Mouse (Mus musculus) small intestine, adult 2 months (tissue): ENCODE measurements around the gene Tas2r144. TPM values are rescaled to one million over a fixed set of nuclear protein-coding genes. Genes with fewer than 3 reads are reported as not detected.

Experiments used
- H3K27ac ChIP-seq: fragments of 200-500 bp; 2 replicates; pipeline ENCODE4 v1.5.1; 2012; ENCODE audit warnings: low read depth, low read length, control low read depth, inconsistent platforms; ENCODE audit not compliant: insufficient read depth
- H3K27me3 ChIP-seq: fragments of 200-500 bp; 2 replicates; pipeline ENCODE4 v1.6.1; 2012; ENCODE audit warnings: mild to moderate bottlenecking, moderate library complexity, low read length, inconsistent platforms; ENCODE audit not compliant: control insufficient read depth, insufficient read depth
- H3K36me3 ChIP-seq: fragments of 200-500 bp; 2 replicates; pipeline ENCODE4 v1.6.1; 2012; ENCODE audit warnings: mild to moderate bottlenecking, low read length, control low read depth, inconsistent platforms; ENCODE audit not compliant: control insufficient read depth, insufficient read depth
- H3K4me1 ChIP-seq: fragments of 200-500 bp; 2 replicates; pipeline ENCODE4 v1.6.1; 2012; ENCODE audit warnings: low read length, inconsistent platforms, mixed read lengths; ENCODE audit not compliant: control insufficient read depth, insufficient read depth, insufficient read length
- H3K4me3 ChIP-seq: fragments of 200-500 bp; 2 replicates; pipeline ENCODE4 v1.5.1; 2012; ENCODE audit warnings: low read depth, mild to moderate bottlenecking, control low read depth, inconsistent platforms, low read length, moderate library complexity
- CTCF ChIP-seq: fragments of 200-500 bp; IDR thresholded peaks from 2 replicates; pipeline ENCODE4 v1.5.1; 2012; ENCODE audit warnings: low read depth, mild to moderate bottlenecking, control low read depth, inconsistent platforms, low read length, moderate library complexity, mixed read lengths; ENCODE audit not compliant: insufficient replicate concordance, insufficient read length; ENCODE audit errors: extremely low read depth
- POLR2A ChIP-seq: fragments of 200-500 bp; IDR thresholded peaks from 2 replicates; pipeline ENCODE4 v1.6.1; 2012; ENCODE audit warnings: low read depth, mild to moderate bottlenecking, control low read depth, inconsistent platforms, low read length, moderate library complexity
- WGBS: fragments of 180-500 bp; shearing (Covaris S2); methylation state at CpG from one replicate; pipeline ENCODE4 v1.1.7; 2018; 5-methylcytosine and 5-hydroxymethylcytosine counted together
- polyA plus RNA-seq: library from polyadenylated mRNA; depleted of rRNA; stranded (reverse); fragments of >200 nt; gene quantifications from 2 replicates; pipeline ENCODE4 v1.2.3, GENCODE M21; 2012; rRNA removed

Gene Tas2r144
- polyA plus RNA-seq, 1 experiment: not detected

DNA sequence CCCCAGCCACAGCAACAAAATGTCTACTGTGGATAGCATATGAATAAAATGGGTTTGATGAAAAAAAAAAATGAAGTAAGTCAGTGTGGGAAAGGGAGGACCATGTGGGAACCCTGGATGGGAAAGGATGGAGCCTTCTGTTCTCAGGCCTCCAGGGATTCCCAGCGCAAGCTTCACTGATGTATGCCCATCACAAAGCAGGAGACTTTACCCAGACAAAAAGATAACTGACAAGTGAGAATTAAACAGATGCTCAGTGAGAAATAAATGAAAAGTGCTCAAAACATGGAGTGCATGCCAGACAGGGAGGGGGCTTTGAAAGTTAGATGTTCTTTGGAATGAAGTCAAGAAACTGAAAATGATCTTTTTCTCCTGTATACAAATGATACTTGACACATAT, 32.9 kb downstream of the Tas2r144 start:
- Histone ChIP-seq H3K36me3 (no peaks in the 10 kb centered on the region), H3K4me3 (no peak overlapping the region), H3K27ac (no peak overlapping the region), H3K4me1 (peaks cover 7% of the 10 kb centered on the region), H3K27me3 (no peaks in the 10 kb centered on the region)
- no peak for TF ChIP-seq POLR2A
- no peak for TF ChIP-seq CTCF
- WGBS: 95% methylated on average over 1 of the region's 1 CpGs

DNA sequence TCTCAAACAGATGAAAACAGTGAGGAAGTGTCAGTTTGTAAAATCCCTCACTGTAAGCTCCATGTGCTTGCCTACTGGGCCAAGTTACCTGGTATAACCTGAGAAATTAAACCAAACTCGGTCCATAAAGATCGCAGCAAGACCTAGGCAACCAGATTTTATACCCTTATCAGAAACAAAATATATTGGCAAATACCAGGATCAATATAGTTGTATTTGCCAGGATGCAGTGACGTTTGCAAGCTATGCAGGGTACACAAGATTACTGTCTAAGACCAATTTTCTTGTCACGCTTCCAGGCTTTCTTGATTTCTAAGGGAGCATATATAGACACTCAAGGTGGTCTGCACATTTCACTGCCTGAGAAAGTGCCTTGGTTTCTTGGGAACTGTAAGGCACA, 36.7 kb downstream of the Tas2r144 start:
- WGBS: 85% methylated on average over 4 of the region's 4 CpGs
- no peak overlapping the region for H3K4me3 ChIP-seq
- H3K4me1 ChIP-seq: no peaks in the 10 kb centered on the region
- no peaks in the 10 kb centered on the region for H3K27me3 ChIP-seq
- no peaks in the 10 kb centered on the region for H3K36me3 ChIP-seq
- H3K27ac ChIP-seq: no peak overlapping the region
- TF ChIP-seq CTCF: no peak
- no peak for TF ChIP-seq POLR2A

DNA sequence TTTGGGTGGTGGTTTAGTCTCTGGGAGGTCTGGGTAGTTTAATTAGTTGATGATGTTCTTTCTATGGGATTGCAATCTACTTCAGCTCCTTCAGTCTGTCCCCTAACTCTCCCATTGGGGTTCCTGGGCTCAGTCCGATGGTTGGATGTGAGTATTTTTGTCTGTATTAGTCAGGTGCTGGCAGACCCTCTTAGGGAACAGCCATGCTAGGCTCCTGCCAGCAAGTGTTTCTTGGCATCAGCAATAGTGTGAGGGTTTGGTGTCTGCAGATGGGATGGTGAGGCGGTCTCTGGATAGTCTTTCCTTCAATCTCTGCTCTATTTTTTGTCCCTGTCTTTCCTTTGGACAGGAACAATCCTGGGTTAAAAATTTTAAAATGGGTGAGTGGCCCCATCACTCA, 38.0 kb downstream of the Tas2r144 start:
- H3K27ac ChIP-seq: no peak overlapping the region
- 84% methylated on average over 2 of the region's 2 CpGs for WGBS
- H3K27me3 ChIP-seq: no peaks in the 10 kb centered on the region
- H3K36me3 ChIP-seq: no peaks in the 10 kb centered on the region
- no peak overlapping the region for H3K4me3 ChIP-seq
- H3K4me1 ChIP-seq: no peaks in the 10 kb centered on the region
- TF ChIP-seq POLR2A: no peak
- no peak for TF ChIP-seq CTCF

DNA sequence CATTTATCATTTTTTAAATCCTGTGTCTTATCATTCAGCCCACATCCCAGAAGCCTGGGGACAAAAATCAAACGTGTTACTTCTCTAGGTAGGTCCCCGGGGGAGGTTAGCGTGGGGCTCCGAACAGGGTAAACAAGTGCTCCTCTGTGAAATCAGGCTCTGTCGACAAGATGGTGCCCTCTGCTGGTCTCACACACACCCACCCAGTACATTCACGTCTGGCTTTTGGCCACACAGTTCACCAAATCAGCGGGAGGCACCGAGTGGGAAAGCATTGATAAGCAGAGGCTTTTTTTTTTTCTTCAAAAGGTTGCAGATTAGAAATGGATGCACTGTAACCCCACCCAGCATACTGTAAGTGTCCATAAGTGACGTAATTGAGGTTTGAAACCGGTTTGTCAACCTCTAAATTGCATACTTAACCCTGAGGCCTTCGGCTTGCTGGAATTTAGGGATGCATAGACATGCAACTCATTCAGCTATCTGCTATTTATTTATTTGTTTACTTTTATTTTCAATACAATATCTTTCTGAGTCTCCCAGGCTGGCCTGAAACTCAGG, 42.3 kb downstream of the Tas2r144 start:
- TF ChIP-seq CTCF: peak; percentile 80; the same call in 1 of the 2 replicates
- no peak for TF ChIP-seq POLR2A
- no peaks in the 10 kb centered on the region for H3K27me3 ChIP-seq
- 7% methylated on average over 11 of the region's 11 CpGs for WGBS
- peaks cover 3% of the 10 kb centered on the region for H3K4me1 ChIP-seq
- H3K4me3 ChIP-seq: no peak overlapping the region
- H3K36me3 ChIP-seq: no peaks in the 10 kb centered on the region
- no peak overlapping the region for H3K27ac ChIP-seq

DNA sequence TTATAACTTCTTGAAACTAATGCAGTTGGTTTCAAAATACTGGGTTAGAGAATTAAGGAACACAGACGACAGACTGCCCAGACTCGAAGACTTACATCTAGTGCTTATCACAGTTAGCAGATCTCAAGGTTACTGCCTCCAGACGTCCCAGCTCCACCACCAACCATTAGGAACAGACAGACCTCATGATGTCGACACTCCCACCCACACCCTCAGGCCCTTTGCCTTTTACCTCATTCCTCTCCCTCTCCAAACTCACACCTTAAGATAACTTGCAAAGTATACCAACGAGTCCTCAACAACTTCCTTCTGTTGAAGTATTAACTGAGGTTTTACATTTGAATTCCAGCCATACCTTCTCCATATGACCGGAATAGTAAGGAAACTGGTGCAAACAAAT, 45.3 kb downstream of the Tas2r144 start:
- Histone ChIP-seq H3K36me3 (no peaks in the 10 kb centered on the region), H3K4me3 (no peak overlapping the region), H3K4me1 (peaks cover 12% of the 10 kb centered on the region), H3K27ac (peak overlapping the region; percentile 94), H3K27me3 (no peaks in the 10 kb centered on the region)
- 16% methylated on average over 6 of the region's 6 CpGs for WGBS
- no peak for TF ChIP-seq POLR2A
- TF ChIP-seq CTCF: no peak

DNA sequence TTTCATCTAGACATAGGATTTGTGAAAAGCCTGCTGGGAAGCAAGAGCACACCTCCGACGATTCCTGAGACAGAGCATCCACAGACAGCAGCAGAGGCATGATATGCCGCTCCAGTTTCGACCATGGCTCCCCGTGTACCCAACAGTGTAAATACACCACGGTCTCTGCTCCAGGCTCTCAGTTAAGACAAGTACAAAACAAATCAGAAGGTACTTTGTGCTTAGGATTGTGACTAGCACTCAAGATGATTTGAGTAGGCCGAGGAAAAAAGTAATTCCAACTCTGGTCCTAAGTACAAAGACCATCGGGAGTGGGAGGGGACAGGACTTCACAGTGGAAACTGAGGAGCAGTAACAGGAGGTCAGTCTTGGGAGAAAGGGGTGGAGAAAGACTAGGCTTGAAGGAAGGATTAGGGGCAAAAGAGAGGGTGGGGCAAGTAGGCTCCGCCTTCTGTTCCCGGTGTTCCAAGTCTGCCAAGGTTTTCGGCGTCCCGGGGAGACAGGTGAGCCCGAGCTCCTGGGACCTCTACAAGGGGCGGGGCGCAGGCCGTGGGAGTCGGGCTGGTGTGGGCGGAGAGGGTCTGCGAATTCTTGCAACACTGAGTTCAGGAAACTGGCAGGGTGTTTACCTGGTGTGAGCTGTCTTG, 46.5 kb downstream of the Tas2r144 start, which contains the start of gene Tmem139:
Gene Tmem139 (plus strand): TSS at position 447 of the 647 bp plus-strand sequence.
- peaks cover 14% of the 10 kb centered on the region for H3K4me1 ChIP-seq
- TF ChIP-seq CTCF (no peak), POLR2A (0 out of 2 replicates have a peak, but pooled peaks have one; percentile 32)
- H3K36me3 ChIP-seq: no peaks in the 10 kb centered on the region
- H3K4me3 ChIP-seq: peak within 1 kb of the TSS; percentile 68
- peak within 1 kb of the TSS; percentile 94 for H3K27ac ChIP-seq
- no peaks in the 10 kb centered on the region for H3K27me3 ChIP-seq
- 14% methylated on average over 20 of the region's 20 CpGs for WGBS

DNA sequence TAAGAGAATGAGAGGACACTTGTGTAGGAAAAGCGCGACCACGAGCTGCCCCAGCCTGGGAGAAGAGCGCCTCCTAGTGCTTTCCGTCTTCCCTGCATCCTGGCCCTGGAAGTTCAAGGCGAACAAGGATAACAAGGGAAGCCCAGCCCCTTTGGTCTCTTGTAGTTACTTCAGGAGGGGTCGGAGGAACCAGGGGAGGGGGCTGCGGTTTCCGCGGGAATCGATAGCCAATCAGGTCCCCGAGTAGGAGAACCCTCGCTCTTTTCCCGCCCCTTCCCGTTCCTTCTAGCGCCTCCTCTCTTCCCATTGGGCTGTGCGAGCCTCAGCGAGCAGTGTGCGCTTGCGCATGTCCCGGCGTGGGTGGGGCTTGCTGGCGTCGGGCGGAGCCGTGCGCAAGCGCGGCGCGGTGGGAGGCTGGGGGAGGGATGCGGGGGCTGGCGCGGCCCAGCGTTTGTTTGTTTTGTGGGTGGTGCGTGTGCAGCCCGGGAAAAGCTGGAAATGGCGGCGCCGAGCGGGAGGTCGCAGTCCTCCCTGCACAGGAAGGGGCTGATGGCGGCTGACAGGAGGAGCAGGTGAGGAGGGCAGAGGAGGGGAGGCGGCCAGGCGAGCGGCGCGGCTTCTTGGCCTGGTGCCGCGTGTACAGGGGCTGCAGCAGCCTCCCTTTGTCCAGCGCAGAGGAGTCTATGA, 49.6 kb downstream of the Tas2r144 start, which contains the start of gene Casp2:
Gene Casp2 (plus strand): TSS at position 360 of the 687 bp plus-strand sequence.
- H3K4me3 ChIP-seq: peak within 1 kb of the TSS; percentile 97
- H3K27me3 ChIP-seq: no peaks in the 10 kb centered on the region
- peaks cover 14% of the 10 kb centered on the region for H3K4me1 ChIP-seq
- TF ChIP-seq CTCF (peak; percentile 98), POLR2A (no peak; the same call in 1 of the 2 replicates)
- H3K27ac ChIP-seq: peak within 1 kb of the TSS; percentile 91
- under 1% methylated on average over 50 of the region's 51 CpGs for WGBS
- peaks cover 22% of the 10 kb centered on the region for H3K36me3 ChIP-seq

Other genes with a start within 250 kb of the Tas2r144 start
- not detected in 2 replicates for gene Sval3, start 247.2 kb upstream of the Tas2r144 start, polyA plus RNA-seq
- gene Sva, start 176.9 kb upstream of the Tas2r144 start, polyA plus RNA-seq: not detected in 2 replicates
- not detected in 2 replicates for gene Tas2r139, start 74.4 kb upstream of the Tas2r144 start, polyA plus RNA-seq
- 23.1 and 25.7 TPM in 2 replicates for gene Gstk1, start 30.6 kb downstream of the Tas2r144 start, polyA plus RNA-seq
- 20.1 and 23.1 TPM in 2 replicates for gene Tmem139, start 46.6 kb downstream of the Tas2r144 start, polyA plus RNA-seq
- 13.6 and 16.0 TPM in 2 replicates for gene Casp2, start 49.7 kb downstream of the Tas2r144 start, polyA plus RNA-seq
- gene Clcn1, start 71.4 kb downstream of the Tas2r144 start, polyA plus RNA-seq: 0.18 and 0.24 TPM in 2 replicates
- 0.10 and 0.19 TPM in 2 replicates for gene Fam131b, start 109.3 kb downstream of the Tas2r144 start, polyA plus RNA-seq
- gene Zyx, start 134.3 kb downstream of the Tas2r144 start, polyA plus RNA-seq: 104 and 222 TPM in 2 replicates
- 28.8 and 64.8 TPM in 2 replicates for gene Epha1, start 157.9 kb downstream of the Tas2r144 start, polyA plus RNA-seq
- not detected in 2 replicates for gene Tas2r143, start 184.9 kb downstream of the Tas2r144 start, polyA plus RNA-seq
- gene Tas2r135, start 190.1 kb downstream of the Tas2r144 start, polyA plus RNA-seq: not detected in 2 replicates
- gene Tas2r126, start 219.2 kb downstream of the Tas2r144 start, polyA plus RNA-seq: not detected in 2 replicates
- not detected in 2 replicates for gene Olfr458, start 249.9 kb downstream of the Tas2r144 start, polyA plus RNA-seq